Mouse (Mus musculus) ES-E14 (cell line): ENCODE data around the gene Gm45808. TPM values are rescaled to one million over a fixed set of nuclear protein-coding genes. Genes with fewer than 3 reads are reported as not detected.

Source experiments
- DNase-seq: peaks from one replicate; pipeline ENCODE4 v3.0.0-alpha.2; 2013; ENCODE audit warnings: low read depth, low spot score
- H3K27ac ChIP-seq: 2 replicates; pipeline ENCODE4 v1.5.1; 2012; ENCODE audit warnings: low read depth, mild to moderate bottlenecking, low read length, moderate library complexity, mixed read lengths; ENCODE audit not compliant: poor library complexity, insufficient read depth, severe bottlenecking
- H3K36me3 ChIP-seq: 2 replicates; pipeline ENCODE4 v1.6.1; 2012; ENCODE audit warnings: mild to moderate bottlenecking, low read length, moderate library complexity, mixed read lengths; ENCODE audit not compliant: control insufficient read depth, poor library complexity, insufficient read depth, severe bottlenecking
- H3K4me1 ChIP-seq, 2 experiments: fragments of 150-350 bp in 1 of 2; sonication (generic) in 1 of 2; 2 replicates each; pipeline ENCODE4 v1.6.1; 2012; ENCODE audit warnings: low read length in 2 of 2, mild to moderate bottlenecking in 1 of 2, mixed read lengths in 1 of 2; ENCODE audit not compliant: control insufficient read depth in 2 of 2, insufficient read depth in 2 of 2, poor library complexity in 1 of 2
- H3K4me3 ChIP-seq, 2 experiments: fragments of 150-350 bp in 1 of 2; sonication (generic) in 1 of 2; 2 replicates each; pipeline ENCODE4 v1.5.1; 2012; ENCODE audit warnings: low read length in 2 of 2, low read depth in 1 of 2, mild to moderate bottlenecking in 1 of 2, mixed read lengths in 1 of 2; ENCODE audit not compliant: insufficient read depth in 1 of 2, poor library complexity in 1 of 2, severe bottlenecking in 1 of 2
- H3K9ac ChIP-seq: 2 replicates; pipeline ENCODE4 v1.6.1; 2012; ENCODE audit warnings: low read depth, mild to moderate bottlenecking, low read length, mixed read lengths; ENCODE audit not compliant: poor library complexity, insufficient read depth, severe bottlenecking
- H3K9me3 ChIP-seq: fragments of 150-350 bp; sonication (generic); 2 replicates; pipeline ENCODE4 v1.6.1; 2012; ENCODE audit warnings: low read depth, mild to moderate bottlenecking, low read length; ENCODE audit not compliant: control insufficient read depth, insufficient read depth
- CHD2 ChIP-seq: IDR thresholded peaks from 2 replicates; pipeline ENCODE4 v1.6.1; 2014; ENCODE audit warnings: mild to moderate bottlenecking, low read depth, low read length, inconsistent platforms
- HCFC1 ChIP-seq: IDR thresholded peaks from 2 replicates; pipeline ENCODE4 v1.6.1; 2012; ENCODE audit warnings: low read length, inconsistent platforms, borderline replicate concordance; ENCODE audit not compliant: insufficient read depth
- MAFK ChIP-seq: IDR thresholded peaks from 2 replicates; pipeline ENCODE4 v1.6.1; 2014; ENCODE audit warnings: mild to moderate bottlenecking, low read depth, low read length, inconsistent platforms; ENCODE audit not compliant: insufficient read depth
- ZC3H11A ChIP-seq: IDR thresholded peaks from 2 replicates; pipeline ENCODE4 v1.6.1; 2012; ENCODE audit warnings: low read depth, mild to moderate bottlenecking, inconsistent platforms, low read length, borderline replicate concordance
- ZNF384 ChIP-seq: IDR thresholded peaks from 2 replicates; pipeline ENCODE4 v1.6.1; 2012; ENCODE audit warnings: low read depth, low read length, inconsistent platforms
- in situ Hi-C, 2 experiments: fragments of 600-800 bp; cut with MboI; formaldehyde crosslinking; loops; one replicate each; pipeline ENCODE4 v1.15.1; 2025; ENCODE audit warnings: low sequenced_read_pairs in 2 of 2, inconsistent platforms in 1 of 2; ENCODE audit not compliant: unreplicated experiment in 2 of 2
- total RNA-seq: library from RNA; depleted of rRNA; stranded (reverse); fragments of 300-350 nt; gene quantifications from 2 replicates; pipeline ENCODE4 v1.2.3, GENCODE M21; 2012

The Gm45808 gene
- total RNA-seq, 1 experiment: 0.71 TPM

DNA sequence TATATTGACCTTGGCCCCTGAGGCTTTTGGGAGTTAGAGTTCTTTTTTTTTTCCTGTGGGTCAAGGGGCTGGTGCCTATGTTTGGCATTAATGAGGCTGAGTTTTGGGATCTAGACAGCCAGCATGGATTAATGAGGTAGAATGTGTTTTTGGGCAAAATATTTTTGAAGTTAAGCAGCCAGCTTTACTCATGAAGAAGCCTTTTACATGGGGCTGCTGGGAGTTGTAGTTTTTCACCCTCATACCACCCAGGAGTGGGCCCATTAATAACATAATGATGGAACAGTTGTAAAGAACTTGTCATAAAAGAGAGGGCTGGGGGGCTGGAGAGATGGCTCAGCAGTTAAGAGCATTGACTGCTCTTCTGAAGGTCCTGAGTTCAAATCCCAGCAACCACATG is 40.0 kb downstream of the Gm45808 start:
- Histone ChIP-seq H3K27ac (no peak overlapping the region), H3K9me3 (no peaks in the 10 kb centered on the region), H3K4me3 (no peak overlapping the region), H3K4me1 (peaks cover 1 to 18% of the 10 kb centered on the region in 2 experiments; a peak in 2 of 4 replicates), H3K36me3 (peaks cover 6% of the 10 kb centered on the region; the same call in 1 of the 2 replicates), H3K9ac (no peak overlapping the region)
- TF ChIP-seq CHD2 (no peak), HCFC1 (peak; percentile 78), ZC3H11A (no peak)
- in situ Hi-C loops: no loop called here
- DNase-seq: no peak

DNA sequence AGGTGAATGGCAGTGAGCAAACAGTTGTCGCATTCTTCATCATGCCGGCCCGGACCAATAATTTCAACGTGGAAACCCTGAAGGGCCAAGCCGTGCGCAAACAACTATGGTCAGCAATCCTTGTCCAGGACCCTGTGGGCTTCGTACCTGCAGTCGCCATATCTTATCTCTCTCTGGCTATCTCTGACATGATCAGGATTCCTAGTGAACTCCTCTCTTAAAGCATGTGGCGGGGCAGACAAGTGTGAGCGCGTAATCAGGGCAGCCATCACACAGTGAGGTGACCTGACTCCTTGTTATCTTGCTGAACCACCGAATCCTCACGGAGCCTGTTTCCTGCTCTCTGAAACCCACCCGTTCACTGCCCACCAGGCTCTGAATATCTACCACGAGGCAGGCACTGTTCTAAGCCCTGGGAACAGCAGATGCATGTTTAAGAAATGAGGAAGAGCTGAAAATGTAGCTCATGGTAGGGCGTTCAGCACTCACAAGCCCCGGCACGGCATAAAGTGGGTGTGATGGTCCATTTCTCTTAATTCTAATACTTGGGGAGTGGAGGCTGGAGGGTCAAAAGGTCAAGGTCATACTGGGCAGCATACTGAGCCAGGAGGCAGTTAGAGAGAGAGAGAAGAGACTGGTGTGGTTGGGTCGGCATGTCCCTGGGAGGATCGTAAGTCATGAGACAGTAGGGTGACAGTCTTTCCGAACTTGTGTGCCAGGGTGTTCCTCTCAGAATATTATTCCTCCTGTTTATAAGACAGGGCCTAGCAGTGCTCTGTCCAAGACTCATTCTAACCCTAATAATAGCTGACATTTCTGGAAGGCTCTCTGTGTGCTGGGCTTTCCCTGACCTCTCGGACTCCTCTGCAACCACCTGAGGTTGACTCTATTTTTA is 42.8 kb downstream of the Gm45808 start:
- H3K36me3 ChIP-seq: peaks cover 6% of the 10 kb centered on the region; the same call in 1 of the 2 replicates

DNA sequence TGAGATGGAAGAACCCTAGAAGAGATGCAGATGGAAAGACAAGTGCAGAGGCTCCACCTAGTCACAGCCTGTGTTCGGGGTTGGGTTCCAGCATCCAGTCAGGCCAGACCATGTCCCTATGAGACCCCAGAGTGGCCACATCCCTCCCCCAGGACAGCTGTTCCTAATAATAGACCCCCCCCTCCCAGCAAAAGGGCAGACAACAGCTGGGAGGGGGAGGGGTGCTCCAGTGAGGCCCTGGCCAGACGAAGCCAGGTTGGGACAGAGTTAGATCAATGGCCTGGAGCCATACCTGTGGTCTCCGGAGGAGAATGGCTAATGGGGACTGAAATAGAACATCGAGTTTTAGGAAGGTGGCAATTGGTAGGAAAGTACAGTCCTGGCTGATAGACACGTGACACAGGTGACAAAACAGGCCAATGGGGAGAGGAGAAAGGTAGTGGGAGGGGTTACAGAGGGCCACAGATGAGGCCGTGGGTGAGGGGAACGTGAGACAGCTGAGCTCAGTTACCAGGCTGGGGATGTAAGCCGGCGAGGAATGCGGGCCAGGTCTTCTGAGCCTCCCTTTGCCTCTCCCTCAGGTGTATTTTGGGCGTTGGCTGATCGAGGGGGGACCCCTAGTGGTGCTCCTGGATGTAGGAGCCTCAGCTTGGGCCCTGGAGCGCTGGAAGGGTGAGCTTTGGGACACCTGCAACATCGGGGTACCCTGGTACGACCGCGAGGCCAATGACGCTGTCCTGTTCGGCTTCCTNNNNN is 48.9 kb downstream of the Gm45808 start, which contains the start of gene Ruvbl2:
TSS of gene Ruvbl2 (minus strand) at position 576 of the 756 bp plus-strand sequence.
- no peak for TF ChIP-seq MAFK
- no peak for TF ChIP-seq ZC3H11A
- TF ChIP-seq CHD2: no peak
- no peak for TF ChIP-seq HCFC1
- no peak for TF ChIP-seq ZNF384
- Histone ChIP-seq H3K27ac (no peak within 1 kb of the TSS), H3K36me3 (peaks cover 2% of the 10 kb centered on the region; the same call in 1 of the 2 replicates), H3K4me3 (peak within 1 kb of the TSS; percentile 34 to 36; a peak in 3 of 4 replicates), H3K9me3 (no peaks in the 10 kb centered on the region), H3K9ac (peak within 1 kb of the TSS; percentile 61), H3K4me1 (peaks cover 7 to 13% of the 10 kb centered on the region in 2 experiments)
- no peak for DNase-seq
- in situ Hi-C loops: no loop called here

More for the DNA sequence above, 42.8 kb downstream of the Gm45808 start:
- Histone ChIP-seq H3K9me3 (no peaks in the 10 kb centered on the region), H3K4me3 (no peak overlapping the region), H3K9ac (peak overlapping the region; percentile 4; the same call in 1 of the 2 replicates), H3K27ac (no peak overlapping the region), H3K4me1 (peaks cover 5 to 15% of the 10 kb centered on the region in 2 experiments; a peak in 3 of 4 replicates)
- in situ Hi-C loops: no loop called here
- no peak for TF ChIP-seq ZC3H11A
- TF ChIP-seq MAFK: no peak
- no peak for TF ChIP-seq ZNF384
- TF ChIP-seq HCFC1: no peak
- TF ChIP-seq CHD2: no peak
- no peak for DNase-seq

DNA sequence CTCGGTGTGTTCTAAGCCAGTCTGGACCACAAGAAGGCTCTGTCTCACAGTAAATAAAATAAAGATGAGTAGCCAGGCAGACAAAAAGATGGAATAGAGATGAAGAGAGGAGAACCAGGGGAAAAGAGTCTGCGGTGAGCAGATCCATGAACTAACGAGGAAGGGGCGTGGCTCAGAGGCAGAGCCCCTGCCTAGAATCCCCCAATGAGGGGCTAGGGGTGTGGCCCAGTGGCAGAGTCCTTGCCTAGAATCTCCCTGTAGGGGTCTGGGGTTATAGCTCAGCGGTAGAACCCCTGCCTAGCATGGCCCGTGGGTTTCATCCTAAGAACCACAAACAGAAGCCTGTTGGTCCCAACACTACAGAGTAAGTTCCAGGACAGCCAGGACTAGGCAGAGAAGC is 49.6 kb downstream of the Gm45808 start:
- Histone ChIP-seq H3K36me3 (peaks cover 7% of the 10 kb centered on the region; the same call in 1 of the 2 replicates), H3K9me3 (no peaks in the 10 kb centered on the region), H3K4me1 (peaks cover 7 to 13% of the 10 kb centered on the region in 2 experiments), H3K4me3 (no peak overlapping the region), H3K9ac (no peak overlapping the region), H3K27ac (no peak overlapping the region)
- DNase-seq: no peak
- TF ChIP-seq HCFC1 (no peak), CHD2 (no peak), ZC3H11A (no peak), MAFK (no peak), ZNF384 (no peak)
- in situ Hi-C loops: no loop called here
